Mouse (Mus musculus) E14TG2a.4 (cell line): ENCODE measurements at regions not wholly inside any gene's neighbourhood (a gene's known extent, or its start where the extent isn't known, plus 50 kb on each side); places are given as distances from the start of the nearest gene placed in this dataset.

ENCODE experiments used
- H3K27me3 ChIP-seq: 2 replicates; pipeline ENCODE4 v1.6.1; 2014; ENCODE audit warnings: low read length, control low read depth; ENCODE audit not compliant: insufficient read depth
- H3K36me3 ChIP-seq: 2 replicates; pipeline ENCODE4 v1.6.1; 2014; ENCODE audit warnings: low read length, control low read depth; ENCODE audit not compliant: insufficient read depth
- H3K4me1 ChIP-seq: replicated peaks from 2 replicates; pipeline ENCODE4 v1.6.1; 2014; ENCODE audit warnings: low read depth, low read length, control low read depth
- H3K4me3 ChIP-seq: replicated peaks from 2 replicates; pipeline ENCODE4 v1.5.1; 2014; ENCODE audit warnings: mild to moderate bottlenecking, low read length
- H3K9me3 ChIP-seq: 2 replicates; pipeline ENCODE4 v1.6.1; 2014; ENCODE audit warnings: low read length, control low read depth
- CTCF ChIP-seq: conservative IDR thresholded peaks from 2 replicates; pipeline ENCODE4 v1.5.1; 2014; ENCODE audit warnings: low read length
- NANOG ChIP-seq: IDR thresholded peaks from 2 replicates; pipeline ENCODE4 v1.6.1; 2014; ENCODE audit warnings: borderline replicate concordance, low read length, mixed read lengths
- POU5F1 ChIP-seq: IDR thresholded peaks from 2 replicates; pipeline ENCODE4 v1.6.1; 2014; ENCODE audit warnings: low read length, borderline replicate concordance

GRCm38 (mm10) chr17:16571403-16571802 is 492.5 kb upstream of the Zfp960 start:
- Histone ChIP-seq H3K4me3 (no peak overlapping the region), H3K4me1 (no peaks in the 10 kb centered on the region), H3K9me3 (no peaks in the 10 kb centered on the region), H3K36me3 (no peaks in the 10 kb centered on the region), H3K27me3 (no peaks in the 10 kb centered on the region)
- TF ChIP-seq POU5F1 = no peak
- TF ChIP-seq CTCF = no peak
- no peak for TF ChIP-seq NANOG

- no peak for TF ChIP-seq POU5F1
- no peak for TF ChIP-seq NANOG
- no peak for TF ChIP-seq CTCF
- Histone ChIP-seq H3K27me3 (no peaks in the 10 kb centered on the region), H3K36me3 (no peaks in the 10 kb centered on the region), H3K9me3 (no peaks in the 10 kb centered on the region), H3K4me3 (no peak overlapping the region), H3K4me1 (no peaks in the 10 kb centered on the region)
These were observed 475.1 kb upstream of the Zfp960 start for GRCm38 (mm10) chr17:16588791-16589190.

GRCm38 (mm10) chr17:16599671-16600070 is 464.2 kb upstream of the Zfp960 start:
- Histone ChIP-seq H3K27me3 (no peaks in the 10 kb centered on the region), H3K4me3 (no peak overlapping the region), H3K9me3 (no peaks in the 10 kb centered on the region), H3K4me1 (no peaks in the 10 kb centered on the region), H3K36me3 (no peaks in the 10 kb centered on the region)
- no peak for TF ChIP-seq CTCF
- TF ChIP-seq POU5F1 = no peak
- TF ChIP-seq NANOG = no peak

- H3K36me3 ChIP-seq = no peaks in the 10 kb centered on the region
- no peak overlapping the region for H3K4me3 ChIP-seq
- no peaks in the 10 kb centered on the region for H3K4me1 ChIP-seq
- H3K9me3 ChIP-seq = peaks cover 23% of the 10 kb centered on the region
- TF ChIP-seq POU5F1 = no peak
- no peak for TF ChIP-seq CTCF
- no peak for TF ChIP-seq NANOG
- H3K27me3 ChIP-seq = no peaks in the 10 kb centered on the region
These were observed 451.4 kb upstream of the Zfp960 start for GRCm38 (mm10) chr17:16612405-16612979.

- Histone ChIP-seq H3K9me3 (peaks cover 25% of the 10 kb centered on the region), H3K36me3 (no peaks in the 10 kb centered on the region), H3K27me3 (no peaks in the 10 kb centered on the region), H3K4me3 (no peak overlapping the region), H3K4me1 (no peaks in the 10 kb centered on the region)
- no peak for TF ChIP-seq NANOG
- no peak for TF ChIP-seq CTCF
- TF ChIP-seq POU5F1 = no peak
These were observed 441.9 kb upstream of the Zfp960 start for GRCm38 (mm10) chr17:16621931-16622556.

- no peaks in the 10 kb centered on the region for H3K27me3 ChIP-seq
- H3K4me1 ChIP-seq = no peaks in the 10 kb centered on the region
- TF ChIP-seq POU5F1 (no peak), CTCF (no peak), NANOG (no peak)
- peaks cover 15% of the 10 kb centered on the region for H3K9me3 ChIP-seq
- no peaks in the 10 kb centered on the region for H3K36me3 ChIP-seq
- no peak overlapping the region for H3K4me3 ChIP-seq
These were observed 434.1 kb upstream of the Zfp960 start for GRCm38 (mm10) chr17:16629854-16630253.

GRCm38 (mm10) chr17:16633426-16633825 is 430.5 kb upstream of the Zfp960 start:
- Histone ChIP-seq H3K27me3 (no peaks in the 10 kb centered on the region), H3K36me3 (no peaks in the 10 kb centered on the region), H3K9me3 (0 out of 2 replicates have a peak, but pooled peaks cover 3% of the 10 kb centered on the region), H3K4me3 (no peak overlapping the region), H3K4me1 (0 out of 2 replicates have a peak, but pooled peaks cover 5% of the 10 kb centered on the region)
- TF ChIP-seq CTCF (peak; percentile 26), NANOG (no peak)

GRCm38 (mm10) chr17:16637463-16637862 is 426.4 kb upstream of the Zfp960 start:
- H3K4me3 ChIP-seq = no peak overlapping the region
- TF ChIP-seq POU5F1 = no peak
- TF ChIP-seq NANOG = no peak
- TF ChIP-seq CTCF = no peak
- H3K27me3 ChIP-seq = no peaks in the 10 kb centered on the region
- H3K9me3 ChIP-seq = no peaks in the 10 kb centered on the region
- no peaks in the 10 kb centered on the region for H3K36me3 ChIP-seq
- H3K4me1 ChIP-seq = 0 out of 2 replicates have a peak, but pooled peaks cover 5% of the 10 kb centered on the region

GRCm38 (mm10) chr17:16647942-16648341 is 416.0 kb upstream of the Zfp960 start:
- no peaks in the 10 kb centered on the region for H3K27me3 ChIP-seq
- no peak overlapping the region for H3K4me3 ChIP-seq
- no peaks in the 10 kb centered on the region for H3K9me3 ChIP-seq
- H3K4me1 ChIP-seq = no peaks in the 10 kb centered on the region
- H3K36me3 ChIP-seq = no peaks in the 10 kb centered on the region
- TF ChIP-seq POU5F1 (no peak), NANOG (no peak), CTCF (no peak)
